Mouse (Mus musculus) forelimb bud, embryonic 11.5 days (tissue): ENCODE data around the gene Mlst8.

Experiments
- DNase-seq: peaks from one replicate; pipeline ENCODE4 v3.0.0-alpha.2; 2012; ENCODE audit warnings: low read depth, low spot score

Gene Mlst8

GRCm38 (mm10) chr17:24478663-24479380 lies at the start of gene Mlst8:
Mlst8 (minus strand) TSS chr17:24479078.
- peak; percentile 96 for DNase-seq

GRCm38 (mm10) chr17:24528560-24528918 lies 49.7 kb upstream of the Mlst8 start:
- DNase-seq: no peak

- peak; percentile 100 for DNase-seq
Measured at GRCm38 (mm10) chr17:24527723-24528559, 49.1 kb upstream of the Mlst8 start, which contains the start of gene Traf7. Traf7 (minus strand) TSS chr17:24527938.

GRCm38 (mm10) chr17:24527315-24527714 lies 48.4 kb upstream of the Mlst8 start:
- no peak for DNase-seq

DNA sequence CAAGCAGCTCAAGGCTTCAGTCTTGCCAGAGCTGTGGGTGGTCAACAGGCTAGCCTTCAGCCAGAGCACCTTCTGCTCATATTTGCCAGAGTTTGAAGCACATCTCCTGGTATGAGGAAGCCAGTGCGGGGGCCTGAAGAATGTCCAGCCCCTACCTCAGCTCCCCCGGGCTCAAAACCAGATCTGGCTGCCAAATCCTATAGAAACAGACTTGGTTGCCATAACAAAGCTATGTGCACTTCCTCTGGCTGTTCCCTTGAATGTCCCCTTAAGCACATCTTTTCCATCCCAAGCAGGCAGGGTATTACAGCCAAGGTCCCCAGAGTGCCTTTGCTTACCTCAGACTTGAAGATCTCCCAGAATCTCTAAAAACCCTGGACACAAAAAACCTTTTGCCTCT lies 45.9 kb upstream of the Mlst8 start:
- no peak for DNase-seq

GRCm38 (mm10) chr17:24520450-24520849 lies 41.6 kb upstream of the Mlst8 start:
- DNase-seq: no peak

DNA sequence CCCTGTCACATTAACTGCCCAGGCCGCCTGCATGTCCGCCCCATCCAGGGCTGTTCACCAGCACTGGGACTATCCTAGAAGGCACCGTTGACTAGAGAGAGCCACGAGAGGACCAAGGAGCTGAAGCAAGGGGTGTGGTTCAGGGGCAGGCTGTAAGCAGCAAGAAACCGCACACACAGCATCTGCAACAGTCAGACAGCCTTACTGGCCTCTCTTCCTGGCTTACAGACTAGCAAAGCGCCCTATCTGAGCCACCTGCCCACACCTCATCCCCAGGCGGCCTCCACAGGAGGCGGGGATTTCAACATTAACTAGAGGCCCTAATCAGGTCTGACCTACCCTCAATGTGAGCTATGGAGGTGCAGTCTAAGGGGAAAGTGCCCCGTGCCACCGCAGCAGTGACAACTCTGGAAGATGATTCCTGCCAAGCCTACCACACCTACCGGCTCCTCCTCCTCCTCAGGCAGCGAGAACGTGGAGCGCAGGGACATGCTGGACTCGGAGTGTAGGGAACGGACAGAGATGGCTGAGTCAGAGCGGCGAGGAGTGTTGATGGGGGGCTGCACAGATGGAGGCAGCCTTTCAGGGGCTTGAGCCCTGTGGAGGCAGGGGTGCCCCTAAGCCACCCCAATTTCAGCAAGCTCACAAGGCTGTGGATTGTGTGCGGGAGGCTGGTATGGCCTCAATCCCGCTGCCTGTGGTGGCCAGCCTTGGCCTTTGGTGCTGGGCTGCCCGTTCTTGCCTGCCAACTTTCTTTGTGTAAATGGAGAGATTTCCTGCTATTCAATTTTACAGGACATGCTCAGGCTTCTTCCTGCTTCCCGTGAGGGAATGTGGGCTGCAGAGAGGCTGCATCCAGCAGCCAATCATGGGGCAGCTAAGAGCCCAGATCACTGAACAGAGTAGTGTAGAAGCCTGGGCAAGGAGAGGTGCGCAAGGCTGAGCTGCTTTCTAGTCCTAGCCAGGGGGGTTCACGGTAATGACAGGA lies 35.7 kb upstream of the Mlst8 start:
- DNase-seq: no peak

- no peak for DNase-seq
Measured at GRCm38 (mm10) chr17:24513609-24514008, 34.7 kb upstream of the Mlst8 start.

DNA sequence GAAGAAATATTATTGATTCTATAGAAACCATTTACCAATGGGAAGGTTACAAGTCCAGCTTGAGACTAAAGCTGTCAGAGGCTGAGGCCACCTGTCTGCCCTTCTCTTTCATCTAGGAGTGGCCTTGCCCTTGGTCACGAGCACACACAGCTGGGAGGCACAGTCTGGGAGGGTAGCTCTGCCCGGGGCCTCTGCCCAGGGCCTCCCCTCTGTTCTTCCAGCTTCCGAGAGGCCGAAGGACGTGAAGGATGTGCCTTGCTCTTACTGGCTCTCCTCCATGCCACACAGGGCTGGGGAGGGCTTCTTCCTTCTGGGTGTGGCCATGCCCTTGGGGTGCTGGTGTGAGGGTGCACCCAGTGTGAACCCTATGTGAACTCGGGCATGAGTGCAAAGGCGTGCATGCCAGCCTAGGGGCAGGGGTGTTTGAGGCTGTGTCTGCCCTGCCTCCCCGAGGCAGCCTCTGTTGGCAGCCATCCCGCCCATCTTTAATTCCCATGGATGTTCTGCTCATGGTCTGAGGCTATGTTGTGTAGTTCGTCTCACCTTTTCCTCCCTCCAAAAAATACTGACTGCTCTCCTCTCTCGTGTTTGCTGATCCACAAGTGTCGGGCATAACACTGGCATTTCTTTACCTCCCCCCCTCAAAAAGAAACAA lies 29.1 kb upstream of the Mlst8 start:
- no peak for DNase-seq

- no peak for DNase-seq
Measured at GRCm38 (mm10) chr17:24507129-24507664, 28.3 kb upstream of the Mlst8 start.

- no peak for DNase-seq
Measured at GRCm38 (mm10) chr17:24506332-24507070, 27.6 kb upstream of the Mlst8 start.

DNA sequence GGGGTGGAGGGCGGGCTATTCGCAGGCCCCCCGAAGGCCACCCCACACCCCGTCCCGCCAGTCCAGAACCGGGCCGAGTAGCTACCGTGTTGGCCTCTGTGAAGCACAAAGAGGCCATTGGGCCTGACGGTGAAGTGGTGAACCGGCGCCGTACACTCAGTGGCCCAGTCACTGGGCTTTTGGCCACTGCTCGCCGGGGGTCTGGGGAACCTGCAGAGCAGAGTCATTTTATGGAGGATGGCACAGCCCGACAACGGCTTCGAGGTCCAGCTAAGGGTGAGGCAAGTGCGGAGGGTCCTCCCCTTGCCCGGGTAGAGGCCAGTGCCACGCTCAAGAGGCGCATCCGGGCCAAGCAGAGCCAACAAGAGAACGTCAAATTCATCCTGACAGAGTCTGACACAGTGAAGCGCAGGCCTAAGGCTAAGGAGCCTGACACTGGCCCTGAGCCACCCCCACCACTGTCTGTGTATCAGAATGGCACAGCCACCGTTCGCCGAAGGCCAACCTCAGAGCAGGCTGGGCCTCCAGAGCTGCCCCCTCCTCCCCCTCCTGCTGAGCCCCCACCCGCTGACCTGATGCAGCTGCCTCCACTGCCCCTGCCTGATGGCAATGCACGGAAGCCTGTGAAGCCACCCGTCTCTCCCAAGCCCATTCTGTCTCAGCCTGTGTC lies 26.5 kb upstream of the Mlst8 start:
- no peak for DNase-seq

DNA sequence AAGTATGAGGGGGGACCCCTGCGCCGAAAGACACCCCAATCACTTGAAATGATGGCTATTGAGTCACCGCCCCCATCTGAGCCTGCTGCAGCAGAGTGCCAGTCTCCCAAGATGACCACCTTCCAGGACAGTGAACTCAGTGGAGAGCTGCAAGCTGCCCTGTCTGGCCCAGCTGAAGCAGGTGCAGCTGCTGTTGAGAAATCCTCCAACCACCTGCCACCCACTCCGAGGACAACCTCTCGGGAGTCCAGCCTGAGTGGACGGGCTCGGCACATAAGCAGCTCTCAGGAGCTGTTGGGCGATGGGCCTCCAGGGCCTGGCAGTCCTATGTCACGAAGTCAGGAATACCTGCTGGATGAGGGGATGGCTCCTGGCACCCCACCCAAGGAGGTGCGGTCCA lies 25.2 kb upstream of the Mlst8 start:
- no peak for DNase-seq

GRCm38 (mm10) chr17:24502208-24502607 lies 23.3 kb upstream of the Mlst8 start:
- no peak for DNase-seq

DNA sequence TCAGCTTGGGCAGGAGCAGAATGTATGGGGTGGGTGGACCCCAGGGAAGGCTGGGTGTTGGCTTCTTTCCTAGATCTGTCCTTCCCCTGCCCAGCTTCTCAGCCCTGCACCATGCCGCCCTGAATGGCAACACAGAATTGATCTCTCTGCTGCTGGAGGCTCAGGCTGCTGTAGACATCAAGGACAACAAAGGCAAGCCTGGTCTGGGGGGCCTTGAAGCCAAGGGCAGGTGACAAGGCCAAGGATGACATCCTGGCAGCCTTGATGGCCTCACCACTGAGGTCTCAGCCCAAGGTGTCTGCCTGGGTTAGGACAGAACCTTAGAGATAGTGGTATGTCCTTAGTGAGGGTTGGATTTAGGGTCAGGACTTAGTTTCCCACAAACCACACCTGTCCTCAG lies 17.1 kb upstream of the Mlst8 start:
- DNase-seq: no peak

- no peak for DNase-seq
Measured at GRCm38 (mm10) chr17:24495443-24495842, 16.6 kb upstream of the Mlst8 start.

GRCm38 (mm10) chr17:24494627-24495335 lies 15.9 kb upstream of the Mlst8 start:
- DNase-seq: peak; percentile 55

GRCm38 (mm10) chr17:24490399-24490798 lies 11.5 kb upstream of the Mlst8 start:
- DNase-seq: no peak
